Mouse (Mus musculus): ENCODE data around the gene Grik1.

GRCm38 (mm10) chr16:88142574-88142973 lies 147.5 kb downstream of the Grik1 start:
- TF ChIP-seq POLR2A (IDR thresholded peaks at IDR 0.05; ENCODE audit: low read depth, low read length) (no peak), CTCF (IDR thresholded peaks at IDR 0.05; ENCODE audit: borderline replicate concordance, insufficient read depth, low read length) (no peak)
